Mouse (Mus musculus) forebrain, embryonic 11.5 days (tissue): ENCODE results near the gene Rela. TPM values are rescaled to one million over a fixed set of nuclear protein-coding genes. Genes with fewer than 3 reads are reported as not detected.
"Not testable (repeated sequence)": the region's sequence is repeated elsewhere in the genome, so short reads cannot be mapped to it uniquely, and the experiment has no call there.

Experiments used
- ATAC-seq: fragments of 200-750 bp; cut with Nextera tagmentation; replicated peaks from 2 replicates; pipeline ENCODE4 v1.8.0; 2017; ENCODE audit warnings: moderate TSS enrichment; ENCODE audit not compliant: low FRiP score
- DNase-seq: peaks from one replicate; pipeline ENCODE4 v3.0.0-alpha.2; 2017; ENCODE audit warnings: low spot score
- H3K27ac ChIP-seq: fragments of 300-500 bp; sonication (generic); 2 replicates; pipeline ENCODE4 v1.5.1; 2014; ENCODE audit warnings: low read depth, low read length
- H3K27me3 ChIP-seq: fragments of 300-500 bp; sonication (generic); 2 replicates; pipeline ENCODE4 v1.6.1; 2014; ENCODE audit warnings: mild to moderate bottlenecking, low read length, mixed read lengths; ENCODE audit not compliant: control insufficient read depth, insufficient read depth
- H3K36me3 ChIP-seq: fragments of 300-500 bp; sonication (generic); 2 replicates; pipeline ENCODE4 v1.6.1; 2014; ENCODE audit warnings: mild to moderate bottlenecking, low read length, moderate library complexity, mixed read lengths; ENCODE audit not compliant: control insufficient read depth, insufficient read depth
- H3K4me1 ChIP-seq: fragments of 300-500 bp; sonication (generic); replicated peaks from 2 replicates; pipeline ENCODE4 v1.6.1; 2014; ENCODE audit warnings: low read length, mixed read lengths; ENCODE audit not compliant: control insufficient read depth, insufficient read depth
- H3K4me2 ChIP-seq: fragments of 300-500 bp; sonication (generic); 2 replicates; pipeline ENCODE4 v1.6.1; 2014; ENCODE audit warnings: low read depth, mild to moderate bottlenecking, low read length, moderate library complexity, mixed read lengths; ENCODE audit not compliant: severe bottlenecking
- H3K4me3 ChIP-seq: fragments of 300-500 bp; sonication (generic); 2 replicates; pipeline ENCODE4 v1.5.1; 2014; ENCODE audit warnings: low read depth, low read length
- H3K9ac ChIP-seq: fragments of 300-500 bp; sonication (generic); 2 replicates; pipeline ENCODE4 v1.6.1; 2014; ENCODE audit warnings: low read length
- H3K9me3 ChIP-seq: fragments of 300-500 bp; sonication (generic); 2 replicates; pipeline ENCODE4 v1.6.1; 2016; ENCODE audit warnings: low read length, mixed read lengths; ENCODE audit not compliant: control insufficient read depth
- WGBS: fragments of 180-500 bp; shearing (Covaris S2); extraction: QIAGEN DNeasy Blood & Tissue Kit; methylation state at CpG from one replicate; pipeline ENCODE4 v1.1.7; 2014; 5-methylcytosine and 5-hydroxymethylcytosine counted together
- polyA plus RNA-seq: library from polyadenylated mRNA; unstranded; fragments of >200 nt; fragmentation: Nextera tagmentation; extraction: Ambion mirVana; gene quantifications from 2 replicates; pipeline ENCODE4 v1.2.1, GENCODE M21; 2014

Gene Rela
- polyA plus RNA-seq, 1 experiment from 2014 or later, result 37.8 TPM

- H3K36me3 ChIP-seq, result peaks cover 7% of the 10 kb centered on the region; the same call in 1 of the 2 replicates
- ATAC-seq (no peak), DNase-seq (no peak)
- H3K4me3 ChIP-seq, result no peak overlapping the region
- H3K4me1 ChIP-seq, result peaks cover 9% of the 10 kb centered on the region; the same call in 1 of the 2 replicates
- H3K9me3 ChIP-seq, result no peaks in the 10 kb centered on the region
- no peaks in the 10 kb centered on the region for H3K27me3 ChIP-seq
- no peak overlapping the region for H3K4me2 ChIP-seq
- WGBS, result 97% methylated on average over 18 of the region's 18 CpGs
- H3K9ac ChIP-seq, result no peak overlapping the region
- H3K27ac ChIP-seq, result no peak overlapping the region
These were observed 29.1 kb downstream of the Rela start for GRCm38 (mm10) chr19:5666386-5666785.

- Histone ChIP-seq H3K4me1 (no peaks in the 10 kb centered on the region), H3K4me2 (no peak overlapping the region), H3K36me3 (peaks cover 9% of the 10 kb centered on the region; the same call in 1 of the 2 replicates), H3K9ac (no peak overlapping the region), H3K9me3 (no peaks in the 10 kb centered on the region), H3K4me3 (no peak overlapping the region), H3K27me3 (no peaks in the 10 kb centered on the region), H3K27ac (no peak overlapping the region)
- no peak for ATAC-seq
- WGBS, result 88% methylated on average over 4 of the region's 4 CpGs
- no peak for DNase-seq
These were observed 31.1 kb downstream of the Rela start for GRCm38 (mm10) chr19:5668372-5668771.

- DNase-seq, result no peak
- Histone ChIP-seq H3K27ac (no peak overlapping the region), H3K4me1 (no peaks in the 10 kb centered on the region), H3K27me3 (no peaks in the 10 kb centered on the region), H3K9ac (no peak overlapping the region), H3K36me3 (peaks cover 25% of the 10 kb centered on the region), H3K4me3 (no peak overlapping the region), H3K4me2 (no peak overlapping the region), H3K9me3 (no peaks in the 10 kb centered on the region)
- 93% methylated on average over 4 of the region's 4 CpGs for WGBS
- ATAC-seq, result no peak
These were observed 43.1 kb downstream of the Rela start for GRCm38 (mm10) chr19:5680432-5680831.

GRCm38 (mm10) chr19:5684236-5684635, 47.0 kb downstream of the Rela start:
- Histone ChIP-seq H3K4me1 (peaks cover 9% of the 10 kb centered on the region; the same call in 1 of the 2 replicates), H3K27ac (no peak overlapping the region), H3K9ac (no peak overlapping the region), H3K27me3 (no peaks in the 10 kb centered on the region), H3K4me3 (no peak overlapping the region), H3K9me3 (no peaks in the 10 kb centered on the region), H3K36me3 (peaks cover 20% of the 10 kb centered on the region), H3K4me2 (no peak overlapping the region)
- WGBS, result 91% methylated on average over 12 of the region's 12 CpGs
- no peak for DNase-seq
- ATAC-seq, result no peak

GRCm38 (mm10) chr19:5684985-5685384, 47.7 kb downstream of the Rela start:
- H3K9ac ChIP-seq, result no peak overlapping the region
- no peak overlapping the region for H3K27ac ChIP-seq
- 92% methylated on average over 13 of the region's 13 CpGs for WGBS
- no peak overlapping the region for H3K4me2 ChIP-seq
- no peaks in the 10 kb centered on the region for H3K9me3 ChIP-seq
- ATAC-seq, result no peak
- no peak overlapping the region for H3K4me3 ChIP-seq
- peaks cover 10% of the 10 kb centered on the region for H3K4me1 ChIP-seq
- H3K27me3 ChIP-seq, result no peaks in the 10 kb centered on the region
- DNase-seq, result no peak
- peaks cover 20% of the 10 kb centered on the region for H3K36me3 ChIP-seq

GRCm38 (mm10) chr19:5685431-5685830, 48.1 kb downstream of the Rela start:
- H3K27me3 ChIP-seq, result no peaks in the 10 kb centered on the region
- no peak overlapping the region for H3K9ac ChIP-seq
- ATAC-seq (no peak), DNase-seq (no peak)
- H3K4me1 ChIP-seq, result peaks cover 15% of the 10 kb centered on the region
- no peak overlapping the region for H3K27ac ChIP-seq
- no peak overlapping the region for H3K4me2 ChIP-seq
- H3K4me3 ChIP-seq, result no peak overlapping the region
- no peaks in the 10 kb centered on the region for H3K9me3 ChIP-seq
- H3K36me3 ChIP-seq, result peaks cover 20% of the 10 kb centered on the region
- 94% methylated on average over 19 of the region's 19 CpGs for WGBS

GRCm38 (mm10) chr19:5685861-5686260, 48.6 kb downstream of the Rela start:
- H3K9ac ChIP-seq, result no peak overlapping the region
- H3K4me2 ChIP-seq, result no peak overlapping the region
- peaks cover 19% of the 10 kb centered on the region for H3K4me1 ChIP-seq
- peaks cover 20% of the 10 kb centered on the region for H3K36me3 ChIP-seq
- 94% methylated on average over 11 of the region's 11 CpGs for WGBS
- ATAC-seq, result no peak
- no peaks in the 10 kb centered on the region for H3K9me3 ChIP-seq
- DNase-seq, result no peak
- H3K27me3 ChIP-seq, result no peaks in the 10 kb centered on the region
- no peak overlapping the region for H3K27ac ChIP-seq
- no peak overlapping the region for H3K4me3 ChIP-seq

- Histone ChIP-seq H3K4me2 (no peak overlapping the region), H3K4me3 (no peak overlapping the region), H3K27me3 (no peaks in the 10 kb centered on the region), H3K36me3 (peaks cover 19% of the 10 kb centered on the region), H3K27ac (no peak overlapping the region), H3K4me1 (peaks cover 25% of the 10 kb centered on the region), H3K9ac (no peak overlapping the region), H3K9me3 (no peaks in the 10 kb centered on the region)
- ATAC-seq, result no peak
- WGBS, result 96% methylated on average over 13 of the region's 13 CpGs
- no peak for DNase-seq
These were observed 49.2 kb downstream of the Rela start for GRCm38 (mm10) chr19:5686437-5686836.

- H3K4me2 ChIP-seq, H3K27ac ChIP-seq, ATAC-seq, H3K27me3 ChIP-seq, H3K4me3 ChIP-seq, H3K9me3 ChIP-seq, DNase-seq, H3K9ac ChIP-seq: not testable (repeated sequence)
- peaks cover 27% of the 10 kb centered on the region for H3K4me1 ChIP-seq
- WGBS, result 95% methylated on average over 12 of the region's 12 CpGs
- H3K36me3 ChIP-seq, result peaks cover 16% of the 10 kb centered on the region
These were observed 49.7 kb downstream of the Rela start for GRCm38 (mm10) chr19:5686954-5687353.
